Mouse (Mus musculus): ENCODE measurements around the gene Lats1. TPM values are rescaled to one million over a fixed set of nuclear protein-coding genes. Genes with fewer than 3 reads are reported as not detected.
A peak's percentile ranks its signal among the peaks of the same experiment; 100 is the strongest.

The Lats1 gene
- polyA plus RNA-seq, 1 experiment = 0.95 TPM

- no peaks in the 10 kb centered on the region for H3K9me3 ChIP-seq
- H3K27me3 ChIP-seq (replicated peaks) = no peaks in the 10 kb centered on the region
- H3K4me1 ChIP-seq = peaks cover 30% of the 10 kb centered on the region
- TF ChIP-seq FLI1 (IDR thresholded peaks at IDR 0.05; ENCODE audit: low read length) (no peak), GATA1 (IDR thresholded peaks at IDR 0.05; ENCODE audit: borderline replicate concordance, low read length) (no peak)
- H3K36me3 ChIP-seq (replicated peaks; ENCODE audit: low read length) = peaks cover 23% of the 10 kb centered on the region
- peak within 1 kb of the TSS; percentile 92 for H3K4me3 ChIP-seq (replicated peaks)
These were observed 13.6 kb upstream of the Lats1 start, which contains the start of gene Nup43 for GRCm38 (mm10) chr10:7667342-7667802. TSS of gene Nup43 (plus strand) at chr10:7667503.

- Histone ChIP-seq H3K4me1 (peaks cover 9% of the 10 kb centered on the region; the same call in 1 of the 2 replicates), H3K36me3 (replicated peaks; ENCODE audit: low read length) (peaks cover 65% of the 10 kb centered on the region), H3K27me3 (replicated peaks) (no peaks in the 10 kb centered on the region), H3K4me3 (replicated peaks) (no peak overlapping the region), H3K9me3 (no peaks in the 10 kb centered on the region)
- TF ChIP-seq GATA1 (IDR thresholded peaks at IDR 0.05; ENCODE audit: borderline replicate concordance, low read length) (no peak), FLI1 (IDR thresholded peaks at IDR 0.05; ENCODE audit: low read length) (no peak)
These were observed 7.3 kb upstream of the Lats1 start for GRCm38 (mm10) chr10:7673673-7674072.

- Histone ChIP-seq H3K4me3 (replicated peaks) (peak overlapping the region; percentile 97), H3K36me3 (replicated peaks; ENCODE audit: low read length) (peaks cover 38% of the 10 kb centered on the region), H3K4me1 (peaks cover 63% of the 10 kb centered on the region), H3K27me3 (replicated peaks) (no peaks in the 10 kb centered on the region), H3K9me3 (no peaks in the 10 kb centered on the region)
- TF ChIP-seq FLI1 (IDR thresholded peaks at IDR 0.05; ENCODE audit: low read length) (no peak), GATA1 (IDR thresholded peaks at IDR 0.05; ENCODE audit: borderline replicate concordance, low read length) (no peak)
These were observed 470 bp downstream of the Lats1 start for GRCm38 (mm10) chr10:7681343-7682025.

- Histone ChIP-seq H3K27me3 (replicated peaks) (no peaks in the 10 kb centered on the region), H3K9me3 (no peaks in the 10 kb centered on the region), H3K4me1 (peaks cover 70% of the 10 kb centered on the region), H3K4me3 (replicated peaks) (peak overlapping the region; percentile 97), H3K36me3 (replicated peaks; ENCODE audit: low read length) (peaks cover 36% of the 10 kb centered on the region)
- TF ChIP-seq FLI1 (IDR thresholded peaks at IDR 0.05; ENCODE audit: low read length) (no peak), GATA1 (IDR thresholded peaks at IDR 0.05; ENCODE audit: borderline replicate concordance, low read length) (no peak)
These were observed 1.2 kb downstream of the Lats1 start for GRCm38 (mm10) chr10:7682249-7682648.

GRCm38 (mm10) chr10:7686902-7687301 lies 5.9 kb downstream of the Lats1 start:
- Histone ChIP-seq H3K4me1 (peaks cover 64% of the 10 kb centered on the region), H3K27me3 (replicated peaks) (no peaks in the 10 kb centered on the region), H3K9me3 (no peaks in the 10 kb centered on the region), H3K36me3 (replicated peaks; ENCODE audit: low read length) (peaks cover 45% of the 10 kb centered on the region), H3K4me3 (replicated peaks) (no peak overlapping the region)
- TF ChIP-seq FLI1 (IDR thresholded peaks at IDR 0.05; ENCODE audit: low read length) (no peak), GATA1 (IDR thresholded peaks at IDR 0.05; ENCODE audit: borderline replicate concordance, low read length) (no peak)

GRCm38 (mm10) chr10:7695286-7695685 lies 14.3 kb downstream of the Lats1 start:
- no peak for TF ChIP-seq GATA1 (IDR thresholded peaks at IDR 0.05; ENCODE audit: borderline replicate concordance, low read length)
- TF ChIP-seq FLI1 (IDR thresholded peaks at IDR 0.05; ENCODE audit: low read length) = no peak
- Histone ChIP-seq H3K4me3 (replicated peaks) (no peak overlapping the region), H3K9me3 (no peaks in the 10 kb centered on the region), H3K36me3 (replicated peaks; ENCODE audit: low read length) (peaks cover 91% of the 10 kb centered on the region), H3K4me1 (peaks cover 21% of the 10 kb centered on the region), H3K27me3 (replicated peaks) (no peaks in the 10 kb centered on the region)

- Histone ChIP-seq H3K27me3 (replicated peaks) (no peaks in the 10 kb centered on the region), H3K4me3 (replicated peaks) (peak overlapping the region; percentile 48), H3K9me3 (no peaks in the 10 kb centered on the region), H3K4me1 (peaks cover 35% of the 10 kb centered on the region), H3K36me3 (replicated peaks; ENCODE audit: low read length) (peaks cover 93% of the 10 kb centered on the region)
- TF ChIP-seq FLI1 (IDR thresholded peaks at IDR 0.05; ENCODE audit: low read length) (no peak), GATA1 (IDR thresholded peaks at IDR 0.05; ENCODE audit: borderline replicate concordance, low read length) (no peak)
These were observed 19.1 kb downstream of the Lats1 start for GRCm38 (mm10) chr10:7700120-7700519.

- peaks cover 96% of the 10 kb centered on the region for H3K36me3 ChIP-seq (replicated peaks; ENCODE audit: low read length)
- TF ChIP-seq GATA1 (IDR thresholded peaks at IDR 0.05; ENCODE audit: borderline replicate concordance, low read length) (no peak), FLI1 (IDR thresholded peaks at IDR 0.05; ENCODE audit: low read length) (no peak)
- H3K4me1 ChIP-seq = peaks cover 28% of the 10 kb centered on the region
- no peaks in the 10 kb centered on the region for H3K27me3 ChIP-seq (replicated peaks)
- H3K4me3 ChIP-seq (replicated peaks) = no peak overlapping the region
- no peaks in the 10 kb centered on the region for H3K9me3 ChIP-seq
These were observed 21.6 kb downstream of the Lats1 start for GRCm38 (mm10) chr10:7702586-7702985.

- Histone ChIP-seq H3K4me1 (0 out of 2 replicates have a peak, but pooled peaks cover 3% of the 10 kb centered on the region), H3K36me3 (replicated peaks; ENCODE audit: low read length) (peaks cover 96% of the 10 kb centered on the region), H3K27me3 (replicated peaks) (no peaks in the 10 kb centered on the region), H3K9me3 (no peaks in the 10 kb centered on the region), H3K4me3 (replicated peaks) (no peak overlapping the region)
- TF ChIP-seq GATA1 (IDR thresholded peaks at IDR 0.05; ENCODE audit: borderline replicate concordance, low read length) (no peak), FLI1 (IDR thresholded peaks at IDR 0.05; ENCODE audit: low read length) (no peak)
These were observed 29.1 kb downstream of the Lats1 start for GRCm38 (mm10) chr10:7710121-7710520.

- Histone ChIP-seq H3K4me3 (replicated peaks) (no peak overlapping the region), H3K36me3 (replicated peaks; ENCODE audit: low read length) (peaks cover 89% of the 10 kb centered on the region), H3K9me3 (no peaks in the 10 kb centered on the region), H3K27me3 (replicated peaks) (no peaks in the 10 kb centered on the region), H3K4me1 (0 out of 2 replicates have a peak, but pooled peaks cover 3% of the 10 kb centered on the region)
- no peak for TF ChIP-seq FLI1 (IDR thresholded peaks at IDR 0.05; ENCODE audit: low read length)
- TF ChIP-seq GATA1 (IDR thresholded peaks at IDR 0.05; ENCODE audit: borderline replicate concordance, low read length) = no peak
These were observed 31.5 kb downstream of the Lats1 start for GRCm38 (mm10) chr10:7712506-7712905.

Data from megakaryocyte, embryonic 14.5 days (primary cell).